Mouse (Mus musculus): ENCODE data around the gene Tesmin. TPM values are rescaled to one million over a fixed set of nuclear protein-coding genes. Genes with fewer than 3 reads are reported as not detected.

Tesmin gene
- total RNA-seq (2023): 0.26 to 0.83 TPM (median 0.60 TPM) in 4 replicates

DNA sequence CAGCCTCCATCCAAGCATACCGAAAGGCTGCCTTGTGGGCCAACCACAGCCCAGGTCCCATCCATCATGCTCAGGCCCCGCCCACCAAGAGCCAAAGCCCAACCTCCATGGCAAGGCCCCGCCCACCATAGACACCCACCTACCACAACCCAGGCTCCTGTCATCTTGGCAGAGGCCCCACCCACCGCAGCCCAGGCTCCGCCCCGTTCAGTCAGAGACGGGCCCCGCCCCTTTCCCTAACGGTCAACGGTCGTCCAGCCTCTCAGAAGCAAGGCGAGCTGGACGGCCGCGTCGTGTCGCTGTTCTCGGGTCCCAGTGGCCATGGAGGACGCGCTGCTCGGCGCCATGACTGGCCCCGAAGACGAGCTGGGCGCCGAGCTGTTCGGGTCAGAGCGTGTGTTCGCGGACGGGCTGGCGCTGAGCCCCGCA, at the start of gene Tesmin:
TSS of gene Tesmin (plus strand) at position 229 of the 429 bp plus-strand sequence.

GRCm38 (mm10) chr19:3414268-3414733, 25.6 kb downstream of the Tesmin start, which contains the start of gene Gal:
TSS of gene Gal (minus strand) at chr19:3414544.

Other genes starting within 250 kb of the Tesmin start
- gene Mrpl21, start 106.0 kb upstream of the Tesmin start, total RNA-seq (2023): 35.3 to 47.4 TPM (median 44.7 TPM) in 4 replicates
- gene Ighmbp2, start 105.8 kb upstream of the Tesmin start, total RNA-seq (2023): 12.7 to 14.9 TPM (median 13.2 TPM) in 4 replicates
- 50.2 to 63.0 TPM (median 52.3 TPM) in 4 replicates for gene Cpt1a, start 66.5 kb upstream of the Tesmin start, total RNA-seq (2023)
- not detected in 4 replicates for gene Gal, start 25.7 kb downstream of the Tesmin start, total RNA-seq (2023)
- gene Ppp6r3, start 186.9 kb downstream of the Tesmin start, total RNA-seq (2023): 142 to 162 TPM (median 145 TPM) in 4 replicates